Mouse (Mus musculus) gastrocnemius, adult 8-10 months (tissue): ENCODE measurements around the gene Cyp4f17. TPM values are rescaled to one million over a fixed set of nuclear protein-coding genes. Genes with fewer than 3 reads are reported as not detected.
"Not testable (repeated sequence)": the region's sequence is repeated elsewhere in the genome, so short reads cannot be mapped to it uniquely, and the experiment has no call there.

Experiments
- DNase-seq, 2 experiments: peaks; one replicate each; pipeline ENCODE4 v3.0.0; 2022; ENCODE audit warnings: low spot score in 2 of 2
- total RNA-seq, 4 experiments: library from RNA; stranded (reverse); gene quantifications; 2 replicates each; pipeline ENCODE4 v1.2.4; 2022

Cyp4f17 gene
- total RNA-seq, 4 experiments from 2014 or later = 1.6 to 2.6 (median 1.7) TPM

- DNase-seq = peak in 1 of 2 experiments; percentile 34
These were observed 20.5 kb downstream of the Cyp4f17 start for GRCm38 (mm10) chr17:32526341-32526740.

GRCm38 (mm10) chr17:32527748-32528147 lies 21.9 kb downstream of the Cyp4f17 start:
- DNase-seq = no peak

- DNase-seq = peak; percentile 79 to 83
These were observed 22.8 kb downstream of the Cyp4f17 start for GRCm38 (mm10) chr17:32528408-32529337.

GRCm38 (mm10) chr17:32532356-32532755 lies 26.5 kb downstream of the Cyp4f17 start:
- not testable (repeated sequence) for DNase-seq

- no peak for DNase-seq
These were observed 28.2 kb downstream of the Cyp4f17 start for GRCm38 (mm10) chr17:32534068-32534467.

- DNase-seq = peak; percentile 62 to 75
These were observed 30.4 kb downstream of the Cyp4f17 start, which contains the start of gene Cyp4f16 for GRCm38 (mm10) chr17:32536051-32536866. Gene Cyp4f16 (plus strand): TSS chr17:32536558.

GRCm38 (mm10) chr17:32536867-32537250 lies 31.0 kb downstream of the Cyp4f17 start:
- no peak for DNase-seq

- not testable (repeated sequence) for DNase-seq
These were observed 38.9 kb downstream of the Cyp4f17 start for GRCm38 (mm10) chr17:32544792-32545191.

- DNase-seq = not testable (repeated sequence)
These were observed 44.5 kb downstream of the Cyp4f17 start for GRCm38 (mm10) chr17:32550377-32550776.

- DNase-seq = peak in 1 of 2 experiments; percentile 34
These were observed 45.3 kb downstream of the Cyp4f17 start for GRCm38 (mm10) chr17:32550900-32551770.

GRCm38 (mm10) chr17:32553016-32553415 lies 47.2 kb downstream of the Cyp4f17 start:
- DNase-seq = not testable (repeated sequence)

- not testable (repeated sequence) for DNase-seq
These were observed 48.5 kb downstream of the Cyp4f17 start for GRCm38 (mm10) chr17:32554368-32554767.

- DNase-seq = not testable (repeated sequence)
These were observed 57.5 kb downstream of the Cyp4f17 start for GRCm38 (mm10) chr17:32563301-32563700.

GRCm38 (mm10) chr17:32573286-32573685 lies 67.4 kb downstream of the Cyp4f17 start:
- DNase-seq = not testable (repeated sequence)

GRCm38 (mm10) chr17:32577496-32578186 lies 71.8 kb downstream of the Cyp4f17 start:
- no peak for DNase-seq

Other genes starting within 250 kb of the Cyp4f17 start
- 10 to 100 TPM; 38.2 to 40.8 (median 39.0) TPM for gene Brd4, start 221.3 kb upstream of the Cyp4f17 start, total RNA-seq
- 10 to 100 TPM; 27.5 to 36.4 (median 34.5) TPM for gene Akap8, start 184.8 kb upstream of the Cyp4f17 start, total RNA-seq
- gene Akap8l, start 155.4 kb upstream of the Cyp4f17 start, total RNA-seq = 10 to 100 TPM; 29.4 to 41.8 (median 37.5) TPM
- gene Wiz, start 116.6 kb upstream of the Cyp4f17 start, total RNA-seq = 10 to 100 TPM; 13.5 to 14.1 (median 13.6) TPM
- not detected for gene Rasal3, start 102.5 kb upstream of the Cyp4f17 start, total RNA-seq
- gene Pglyrp2, start 81.9 kb upstream of the Cyp4f17 start, total RNA-seq = not detected
- gene Cyp4f39, start 53.3 kb upstream of the Cyp4f17 start, total RNA-seq = 1 to 10 TPM; 1.2 to 6.3 (median 2.5) TPM
- 1 to 10 TPM in 2 of 4 experiments, under 1 TPM in 2; 0.48 to 1.9 (median 1.2) TPM for gene Cyp4f16, start 30.5 kb downstream of the Cyp4f17 start, total RNA-seq
- not detected for gene Cyp4f37, start 115.3 kb downstream of the Cyp4f17 start, total RNA-seq
- gene Cyp4f40, start 152.8 kb downstream of the Cyp4f17 start, total RNA-seq = not detected
- under 1 TPM in 1 of 4 experiments, not detected in 3; 0.13 TPM for gene Cyp4f15, start 179.6 kb downstream of the Cyp4f17 start, total RNA-seq